Mouse (Mus musculus): ENCODE measurements around the gene B3gnt2.
"Not testable (repeated sequence)": the region's sequence is repeated elsewhere in the genome, so short reads cannot be mapped to it uniquely, and the experiment has no call there.

B3gnt2 gene

DNA sequence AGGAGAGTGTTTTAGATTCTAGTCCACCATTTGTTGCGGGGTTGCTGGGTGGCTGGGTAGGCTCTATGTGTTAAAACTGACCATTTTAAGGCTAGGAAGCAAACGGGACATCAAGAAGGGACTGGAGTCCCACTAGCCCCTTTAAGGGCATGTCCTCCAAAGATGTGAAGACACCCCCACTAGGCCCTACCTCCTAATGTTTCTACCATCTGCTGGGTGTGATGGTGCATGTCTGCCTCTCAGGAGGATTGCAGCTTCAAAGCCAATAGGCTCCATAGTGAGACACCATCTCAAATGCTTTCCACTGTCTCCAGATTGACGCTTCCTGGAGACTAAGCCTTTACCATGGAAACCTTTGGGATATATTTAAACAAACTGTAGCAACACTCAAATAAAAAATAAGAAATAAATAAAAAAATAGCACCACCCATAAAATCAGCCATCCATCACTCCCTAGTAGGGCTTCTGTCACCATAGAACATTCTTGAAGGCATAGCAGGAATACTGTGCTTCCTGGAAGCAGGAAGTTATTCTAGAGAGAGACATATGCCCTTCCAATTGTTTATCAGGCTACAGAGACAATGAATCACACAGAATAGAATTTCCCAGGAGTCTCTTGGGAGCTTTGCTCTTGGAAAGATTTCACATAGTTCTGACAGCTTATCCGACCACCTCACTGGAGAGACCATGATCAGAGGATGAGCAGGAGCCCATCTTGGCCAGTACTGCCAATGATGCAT, 97.0 kb downstream of the B3gnt2 start:
- no peak for DNase-seq

DNA sequence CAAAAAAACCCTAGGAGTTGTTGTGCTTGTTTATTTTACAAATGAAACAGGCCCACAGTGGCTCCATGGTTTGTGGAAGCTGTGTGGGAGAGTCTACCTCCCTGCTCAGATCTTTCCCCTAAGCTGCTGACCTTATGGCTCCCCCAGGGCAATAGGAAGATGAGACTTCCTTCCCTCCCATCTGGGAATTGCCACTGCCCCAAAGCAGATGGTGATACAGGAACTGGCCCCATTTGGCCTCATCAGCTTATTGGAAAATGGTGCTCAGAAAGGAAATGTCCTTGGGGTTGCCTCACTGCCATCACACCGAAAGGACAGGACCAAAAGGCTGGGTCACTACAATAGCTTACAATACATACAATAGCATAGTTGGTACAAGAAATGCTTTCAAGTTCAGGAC, 97.7 kb downstream of the B3gnt2 start:
- no peak for DNase-seq

DNA sequence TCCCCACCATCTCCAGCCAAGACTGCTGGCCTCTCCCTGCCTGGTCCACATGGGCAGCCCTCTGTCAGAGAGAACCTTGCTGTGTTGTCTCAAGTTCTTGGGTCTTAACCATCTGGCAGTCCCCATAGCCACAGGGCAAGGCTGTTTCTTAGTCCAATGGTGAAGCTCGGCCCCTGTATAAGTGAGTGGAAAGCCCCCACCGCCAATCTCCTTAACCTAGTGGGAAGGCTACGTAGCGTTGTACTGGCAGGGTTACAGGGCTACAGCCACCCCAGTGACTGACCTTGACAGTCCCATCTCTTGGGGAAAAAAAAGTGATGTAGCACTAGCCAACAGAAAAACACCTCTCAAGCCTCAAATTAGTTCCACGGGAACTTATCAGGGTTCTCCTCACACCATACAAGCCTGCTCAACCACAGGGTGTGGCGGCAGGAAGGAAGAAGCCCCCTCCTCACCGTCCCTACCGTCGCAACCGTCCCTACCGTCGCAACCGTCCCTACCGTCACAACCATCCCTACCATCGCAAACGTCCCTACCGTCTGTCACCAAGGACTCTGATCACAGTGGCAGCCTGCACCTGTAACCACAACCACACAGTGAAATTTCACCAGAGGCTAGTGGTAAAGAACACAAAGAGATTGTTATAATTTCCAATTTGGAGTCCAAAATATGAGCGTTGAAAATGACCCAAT, 98.4 kb downstream of the B3gnt2 start:
- DNase-seq: peak in 1 of 2 experiments; percentile 10

DNA sequence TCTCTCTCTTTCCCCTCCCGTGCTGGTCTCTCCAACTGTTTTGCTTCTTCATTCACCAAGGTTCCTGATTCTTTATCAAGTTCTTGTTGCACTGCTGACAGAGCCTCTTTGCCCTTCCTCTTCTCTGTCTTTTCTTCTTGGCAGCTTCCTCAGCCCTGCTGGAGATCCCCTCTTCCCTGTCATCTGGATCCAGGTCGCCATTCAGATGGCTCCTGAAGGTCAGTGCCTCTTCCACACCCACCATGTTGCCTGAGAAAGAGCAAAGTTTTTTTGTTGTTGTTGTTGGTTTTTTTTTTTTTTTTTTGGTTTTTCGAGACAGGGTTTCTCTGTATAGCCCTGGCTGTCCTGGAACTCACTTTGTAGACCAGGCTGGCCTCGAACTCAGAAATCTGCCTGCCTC, 101.0 kb downstream of the B3gnt2 start:
- no peak for DNase-seq

DNA sequence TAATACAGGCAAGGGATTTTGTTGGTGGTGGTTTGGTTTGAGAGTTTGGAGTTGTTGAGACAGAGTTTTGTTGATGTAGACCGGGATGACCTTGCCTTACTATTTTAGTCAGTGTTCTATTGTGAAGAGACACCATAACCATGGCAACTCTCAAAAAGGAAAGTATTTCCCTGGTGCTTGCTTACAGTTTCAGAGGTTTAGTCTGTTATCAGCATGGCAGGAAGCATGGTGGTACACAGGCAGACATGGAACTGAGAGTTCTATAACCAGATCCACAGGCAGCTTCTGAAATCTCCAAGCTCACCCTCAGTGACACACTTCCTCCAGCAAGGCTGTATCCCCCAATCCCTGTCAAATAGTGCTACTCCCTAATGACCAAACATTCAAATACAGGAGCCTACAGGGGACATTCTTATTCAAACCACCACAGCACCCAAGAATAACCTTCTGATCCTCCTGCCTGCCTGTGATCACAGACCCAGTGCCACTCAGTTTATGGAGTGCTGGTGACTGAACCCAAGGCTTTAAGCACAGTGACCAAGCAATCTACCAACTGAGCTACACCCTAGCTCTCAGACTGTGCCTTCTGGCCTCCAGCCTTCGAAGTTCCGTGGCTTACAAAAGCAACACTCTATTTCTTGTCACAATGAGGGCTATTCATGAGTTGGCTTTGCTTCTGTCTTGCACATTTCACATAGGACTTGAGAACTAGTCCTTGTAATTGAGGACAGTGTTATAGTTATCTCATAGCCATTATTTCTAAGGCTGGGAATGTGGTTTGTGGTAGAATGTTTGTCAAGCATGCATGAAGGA, 104.4 kb downstream of the B3gnt2 start:
- no peak for DNase-seq

DNA sequence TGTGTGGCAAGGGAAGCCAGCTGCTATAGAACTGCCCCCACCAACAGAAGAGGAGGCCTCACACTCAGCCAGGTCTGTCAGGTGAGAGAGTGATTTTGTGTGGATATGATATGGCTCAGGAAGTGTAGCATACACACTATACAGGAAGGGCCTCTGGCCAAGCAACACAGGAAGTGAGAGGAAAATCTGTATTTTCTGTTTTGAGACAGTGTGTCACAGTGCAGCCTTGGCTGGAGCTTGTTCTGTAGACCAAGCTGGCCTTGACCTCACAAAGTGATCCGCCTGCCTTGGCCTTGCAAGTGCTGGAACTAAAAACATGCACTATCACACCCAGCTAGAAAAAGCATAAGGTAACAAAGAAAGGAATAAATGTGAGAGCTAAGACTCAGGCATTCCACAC, 105.6 kb downstream of the B3gnt2 start:
- no peak for DNase-seq

DNA sequence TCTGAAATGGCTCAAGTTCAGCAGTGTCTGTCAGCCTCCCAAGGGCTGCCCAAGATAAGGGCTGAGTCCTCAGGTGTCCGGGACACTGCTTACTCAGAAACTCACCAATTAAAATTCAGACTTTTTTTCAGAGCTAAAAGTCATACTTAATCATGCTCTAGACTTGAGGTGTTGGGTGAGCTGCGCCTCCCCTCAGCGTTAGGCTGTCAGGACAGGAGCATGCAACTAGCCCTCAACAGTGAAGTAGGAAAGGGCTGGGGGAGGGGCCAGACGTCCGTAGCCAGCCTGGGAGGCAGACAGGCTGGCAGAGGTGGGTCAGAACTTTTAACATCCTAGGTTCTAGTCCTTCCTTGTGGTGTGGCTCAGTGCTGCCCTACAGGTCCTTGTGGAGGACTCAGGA, 108.2 kb downstream of the B3gnt2 start:
- DNase-seq: no peak

DNA sequence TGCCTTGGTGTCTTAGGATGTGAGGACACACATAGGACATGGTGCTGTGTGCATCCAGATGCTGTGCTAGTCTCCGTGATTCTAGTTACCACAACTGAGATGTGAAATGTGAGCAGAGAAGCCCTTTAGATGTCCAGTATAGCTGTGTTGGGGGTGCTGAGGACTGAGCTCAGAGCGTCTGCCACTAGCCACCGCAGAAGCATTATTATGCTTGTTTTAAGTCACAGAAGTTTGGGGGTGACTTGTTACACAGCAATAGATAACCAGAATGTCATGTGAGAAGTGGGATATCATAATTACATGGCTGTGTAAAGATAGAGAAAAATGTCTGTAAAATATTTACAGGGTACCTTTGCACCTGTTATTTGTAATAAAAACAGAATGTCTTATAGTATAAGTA, 109.2 kb downstream of the B3gnt2 start:
- DNase-seq: no peak

DNA sequence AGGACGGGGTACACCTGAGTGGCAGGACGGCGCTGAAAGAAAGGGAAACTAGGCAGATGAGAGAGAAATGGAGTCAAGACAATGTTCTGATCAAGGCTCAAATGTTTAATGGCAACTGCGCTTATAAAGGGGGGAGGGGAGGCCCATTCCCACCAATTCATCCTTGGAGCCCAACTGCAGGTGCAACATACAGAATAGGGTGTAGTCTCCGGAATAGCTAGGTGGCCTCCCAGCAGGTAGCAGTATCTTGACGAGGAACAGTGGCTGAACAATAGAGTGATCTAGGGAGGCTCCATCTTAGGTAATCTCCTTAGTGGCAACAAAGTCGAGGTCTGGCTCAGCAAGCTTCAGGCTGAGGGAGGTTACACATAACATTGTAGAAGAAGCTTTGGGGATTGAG, 113.4 kb downstream of the B3gnt2 start:
- no peak for DNase-seq

DNA sequence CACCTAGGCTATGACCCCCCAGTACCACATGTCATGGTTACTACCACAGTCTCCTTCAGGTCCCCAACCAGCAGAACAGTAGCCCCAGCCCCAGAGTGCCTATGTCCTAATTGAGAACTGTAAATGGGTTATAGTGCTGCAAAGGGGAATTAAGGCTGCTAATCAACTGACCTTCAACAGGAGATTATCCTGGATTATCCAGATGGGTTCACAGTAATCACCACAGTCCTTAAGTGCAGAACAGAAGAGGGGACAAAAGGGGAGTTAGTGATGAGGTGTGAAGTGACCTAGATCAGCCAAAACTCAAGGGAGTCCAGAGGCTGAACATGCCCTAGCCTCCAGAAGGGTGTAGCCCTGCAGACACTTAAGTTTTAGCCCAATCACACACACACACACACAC, 115.4 kb downstream of the B3gnt2 start:
- no peak for DNase-seq

DNA sequence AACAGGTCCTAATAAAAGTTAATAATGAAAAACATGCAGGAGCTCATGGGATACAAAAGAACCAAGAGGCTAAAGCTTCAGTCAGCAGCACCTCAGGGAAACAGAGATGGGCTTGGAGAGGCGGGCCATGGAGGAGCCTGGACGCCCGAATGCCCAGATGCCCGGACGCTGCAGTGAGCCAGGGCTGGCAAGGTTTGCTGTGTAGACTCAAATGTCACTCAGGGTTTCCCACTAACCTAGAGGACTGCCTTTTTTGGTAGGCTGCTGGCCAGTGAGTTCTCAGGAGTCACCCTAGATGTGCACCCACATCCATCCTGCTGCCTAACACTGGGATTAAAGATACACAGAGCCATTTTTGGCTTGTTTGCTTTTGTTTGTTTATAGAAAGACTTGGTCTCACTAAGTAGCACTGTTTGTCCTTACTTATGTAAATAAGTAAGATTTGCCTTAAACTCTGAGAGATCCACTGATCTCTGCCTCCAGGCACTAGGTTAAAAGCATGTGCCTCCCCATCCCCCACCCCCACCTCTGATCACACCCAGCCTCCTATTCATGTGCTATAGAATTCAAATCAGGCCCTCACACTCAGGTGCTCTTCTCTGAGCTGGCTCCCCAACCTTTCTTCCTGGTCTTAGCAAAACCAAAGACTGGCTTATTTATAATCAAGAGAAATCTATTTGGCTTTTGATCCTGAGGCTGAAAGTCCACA, 117.0 kb downstream of the B3gnt2 start:
- DNase-seq: peak in 1 of 2 experiments; percentile 8

DNA sequence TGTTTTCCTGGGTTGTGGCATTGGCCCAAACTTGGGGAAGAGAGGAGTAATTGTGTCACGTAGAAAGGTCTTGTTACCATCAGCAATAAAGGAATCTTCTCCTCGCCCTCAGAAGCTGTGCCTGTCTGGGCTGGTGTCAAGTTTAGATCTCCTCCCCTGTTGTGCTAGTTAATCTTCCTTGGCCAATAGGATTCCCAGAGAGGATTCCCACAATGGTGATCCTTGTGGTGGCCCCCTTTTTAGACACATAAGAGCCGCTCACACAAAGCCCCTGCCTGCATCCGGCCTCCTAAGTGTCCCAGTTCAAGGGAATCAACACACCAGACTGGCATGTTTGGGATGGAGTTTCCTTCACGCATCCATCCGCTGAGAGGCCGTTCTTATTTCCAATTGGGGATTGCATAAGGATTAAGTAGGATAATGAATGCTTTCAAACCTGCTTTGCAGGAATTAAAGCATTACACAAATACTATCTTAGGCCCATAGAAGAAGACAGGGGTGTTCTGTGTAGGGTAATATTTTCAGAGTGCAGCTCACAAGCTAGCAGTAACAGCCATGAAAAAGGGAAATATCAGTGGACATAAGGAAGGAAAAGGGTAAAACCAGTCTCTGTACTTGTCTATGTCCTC, 118.6 kb downstream of the B3gnt2 start:
- no peak for DNase-seq

DNA sequence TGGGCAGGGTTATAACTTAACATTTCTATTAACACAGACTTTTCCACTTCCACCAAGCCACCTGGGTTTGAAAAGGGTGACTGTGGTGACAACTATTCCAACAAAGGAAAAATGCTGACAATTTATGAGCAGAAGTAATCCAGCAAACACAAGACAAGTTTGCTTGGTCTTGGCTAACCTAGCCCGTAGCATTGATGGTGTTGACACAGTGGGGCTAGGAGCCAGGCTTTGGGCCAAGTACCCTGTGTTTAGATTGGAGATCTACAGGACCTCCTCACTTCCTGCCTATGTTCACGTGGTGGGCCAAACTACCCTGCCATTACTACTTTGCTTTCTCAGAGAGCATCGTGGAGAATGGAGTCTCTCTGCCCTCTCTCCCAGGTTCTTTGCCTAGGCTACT, 119.3 kb downstream of the B3gnt2 start:
- DNase-seq: no peak

DNA sequence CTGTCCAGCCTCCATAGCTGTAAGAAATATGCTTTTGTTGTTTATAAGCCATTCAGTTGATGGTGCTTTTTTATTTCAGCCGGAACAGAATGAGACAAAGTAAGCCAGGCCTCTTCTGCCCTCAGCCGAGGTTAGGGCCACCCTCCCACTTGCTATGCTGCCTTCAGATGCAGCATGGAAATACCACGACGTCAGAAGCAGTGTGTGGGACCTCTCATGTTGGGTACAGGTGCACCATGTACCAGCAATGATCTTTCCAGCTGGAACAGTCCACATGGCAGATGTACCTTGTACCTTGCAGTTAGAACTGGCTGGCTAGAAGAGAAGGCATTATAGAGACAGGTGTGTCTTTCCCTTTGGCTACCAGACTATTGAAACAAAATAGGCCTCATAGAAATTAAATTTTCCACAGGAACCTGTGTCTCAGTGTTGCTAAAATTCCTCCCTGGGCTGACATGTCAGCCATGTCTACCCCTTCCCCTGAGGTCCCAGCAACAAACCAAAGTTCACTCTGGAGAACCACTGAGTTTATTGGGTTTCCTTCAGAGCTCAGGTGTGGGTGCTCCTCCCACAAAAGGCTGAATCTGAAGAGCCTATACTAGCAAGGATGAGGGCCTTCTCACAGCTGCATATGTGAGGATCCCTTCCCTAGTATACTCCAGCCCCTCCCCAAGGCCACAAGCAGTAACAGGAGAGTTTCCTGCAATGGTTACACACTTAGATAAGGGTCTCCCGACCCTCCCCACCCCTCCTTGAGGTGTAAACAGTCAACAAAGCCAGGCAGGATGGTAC, 121.1 kb downstream of the B3gnt2 start:
- no peak for DNase-seq

DNA sequence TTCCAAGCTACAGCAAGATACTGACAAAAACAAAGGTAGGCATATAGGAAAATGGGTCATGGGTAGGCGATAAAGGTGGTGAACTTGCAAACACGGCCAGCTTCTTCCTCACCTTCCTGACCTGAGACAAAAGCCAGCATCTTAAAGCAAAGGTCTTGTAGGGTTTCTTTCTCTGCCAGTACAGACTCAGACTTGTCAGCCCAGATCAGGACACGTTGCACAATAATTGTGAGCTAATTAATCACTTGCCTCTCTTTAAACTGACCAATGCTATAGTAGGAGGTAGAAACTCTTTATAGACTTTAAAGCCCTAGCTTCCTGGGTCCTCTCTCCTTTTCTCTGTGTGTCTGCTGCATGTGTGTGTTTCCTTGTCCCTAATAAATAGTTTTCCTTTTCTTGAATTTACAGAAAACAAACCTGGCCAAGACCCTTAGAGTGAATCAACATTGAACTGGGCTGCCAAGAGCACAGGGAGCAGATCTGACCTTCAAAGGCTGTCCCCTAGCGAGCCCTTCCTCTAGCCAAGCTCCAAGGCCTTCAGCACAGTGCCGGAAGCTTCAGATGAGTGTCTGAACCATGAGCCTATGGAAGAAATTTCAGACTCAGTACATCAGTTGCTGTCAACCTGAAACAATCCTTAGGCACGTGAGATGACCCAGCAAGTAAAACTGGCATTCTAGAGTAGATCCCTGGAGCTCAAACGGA, 124.1 kb downstream of the B3gnt2 start:
- no peak for DNase-seq

DNA sequence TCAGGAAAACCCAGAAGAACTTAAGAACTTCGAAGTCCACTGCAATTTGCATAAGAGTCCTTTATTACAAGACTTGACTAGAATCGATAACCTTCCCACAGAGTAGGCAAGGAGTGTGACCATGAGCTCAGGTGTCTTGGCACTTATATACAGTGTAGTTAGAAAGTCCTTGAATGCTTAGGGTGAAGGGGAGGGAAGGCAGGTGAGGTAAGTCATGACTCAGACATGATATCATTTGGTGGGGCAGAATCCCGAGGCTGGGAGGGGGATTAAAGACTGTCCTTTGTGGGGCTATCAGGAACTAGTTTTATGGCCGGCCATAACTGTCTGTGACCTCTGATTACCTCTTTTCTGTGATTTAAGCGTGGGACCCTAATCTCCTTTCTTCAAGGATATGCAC, 125.6 kb downstream of the B3gnt2 start:
- DNase-seq: not testable (repeated sequence)

DNA sequence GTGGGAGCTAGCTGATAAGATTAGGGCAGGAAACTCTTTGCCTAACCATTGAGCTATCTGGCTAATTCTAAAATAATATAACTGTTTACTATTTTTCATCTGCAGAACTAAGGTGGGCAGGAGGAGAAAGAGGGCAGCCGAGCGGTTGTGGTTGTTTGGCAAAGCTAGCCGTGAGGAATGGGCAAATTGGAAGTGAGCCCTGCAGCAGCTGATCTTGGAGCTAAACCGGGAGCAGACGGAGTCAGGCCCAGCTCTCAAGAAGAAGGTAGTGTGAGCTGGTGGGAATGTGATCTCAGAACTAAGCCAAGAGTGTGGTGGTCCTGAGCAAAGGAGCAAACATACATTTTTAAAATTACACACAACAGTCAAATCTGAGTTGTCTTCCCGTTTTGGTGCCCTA, 126.8 kb downstream of the B3gnt2 start:
- DNase-seq: peak; percentile 51 to 55

DNA sequence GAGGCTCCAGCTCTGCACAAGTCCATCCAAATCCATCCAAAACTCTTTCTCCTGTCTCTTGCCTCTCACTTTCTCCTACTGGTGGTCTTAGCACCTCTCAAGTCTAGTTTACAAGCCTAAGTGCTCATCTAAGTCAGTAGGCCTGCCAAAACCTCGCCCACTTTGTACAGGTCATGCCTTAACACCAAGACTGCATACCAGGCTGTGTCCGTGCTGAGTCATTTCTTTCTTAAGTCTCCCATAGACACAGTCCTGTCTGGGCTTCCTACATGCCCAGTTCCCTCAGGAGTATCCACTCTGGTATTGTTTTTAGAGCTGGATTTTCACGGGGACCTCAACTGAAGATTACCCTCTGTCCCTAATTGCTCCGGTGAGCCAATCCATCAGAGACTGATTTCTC, 127.9 kb downstream of the B3gnt2 start:
- DNase-seq: no peak

DNA sequence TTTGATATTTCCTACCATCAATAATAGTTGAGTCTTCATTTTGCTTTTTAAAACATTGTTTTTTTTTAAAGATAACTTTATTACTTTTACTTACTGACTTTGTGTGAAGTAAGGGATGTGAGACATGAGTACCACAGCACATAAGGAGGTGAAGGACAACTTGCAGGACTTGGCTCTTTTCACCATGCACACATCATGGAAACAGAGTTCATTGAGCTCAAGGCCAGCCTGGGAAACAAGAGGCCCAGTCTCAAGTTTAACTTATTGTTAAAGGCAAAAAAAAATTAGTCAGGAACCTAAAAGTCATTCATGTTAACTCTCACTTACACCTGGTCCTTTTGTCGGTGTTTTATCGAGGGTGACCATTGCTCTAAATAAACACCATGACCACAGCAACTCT, 137.7 kb downstream of the B3gnt2 start:
- no peak for DNase-seq

DNA sequence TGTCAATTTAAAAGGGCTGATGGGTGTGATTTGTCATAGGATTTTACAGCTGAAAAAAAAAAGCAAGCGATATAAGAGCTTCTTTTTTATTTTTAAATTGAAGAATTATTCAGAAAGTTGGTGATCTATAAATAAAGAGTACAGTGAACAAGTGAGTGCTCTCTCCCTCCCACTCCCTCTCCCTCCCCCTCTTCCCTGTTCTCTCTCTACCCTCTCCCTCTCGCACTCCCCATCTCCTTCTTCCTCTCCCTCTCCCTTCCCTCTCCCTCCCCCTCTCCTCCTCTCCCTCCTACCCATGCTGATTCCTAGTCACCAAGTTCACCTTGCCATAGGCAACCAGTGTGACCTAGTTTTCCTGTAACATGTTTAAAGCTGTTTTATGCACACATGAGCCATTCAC, 140.7 kb downstream of the B3gnt2 start:
- no peak for DNase-seq

DNA sequence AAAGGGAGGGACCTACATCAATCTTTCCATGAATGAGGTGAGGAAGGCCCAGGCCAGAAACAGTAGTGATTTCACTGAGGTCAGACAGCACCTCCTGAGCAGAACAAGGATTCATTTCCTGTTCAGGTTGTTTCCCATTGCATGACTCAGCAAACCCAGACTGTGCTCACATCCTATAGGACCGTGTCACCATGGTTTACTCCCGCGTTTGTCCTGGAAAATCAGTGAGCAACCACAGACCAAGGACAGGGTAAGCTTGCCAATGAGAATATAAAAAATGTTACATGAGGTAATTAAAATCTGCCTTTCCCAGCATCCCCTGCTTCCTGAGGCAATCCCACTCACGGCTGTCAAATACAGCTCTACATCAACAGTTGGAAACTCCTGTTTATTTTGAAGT, 141.2 kb downstream of the B3gnt2 start:
- DNase-seq: no peak
